Mouse (Mus musculus) adrenal gland, postnatal 14 days (tissue): ENCODE measurements around the gene Adamtsl1. TPM values are rescaled to one million over a fixed set of nuclear protein-coding genes. Genes with fewer than 3 reads are reported as not detected.
A peak's percentile ranks its signal among the peaks of the same experiment; 100 is the strongest.

Source experiments
- DNase-seq: peaks from one replicate; pipeline ENCODE4 v3.0.0; 2021; ENCODE audit warnings: mixed read lengths
- long read RNA-seq, 2 experiments: library from polyadenylated mRNA; stranded (forward); transcript quantifications; one replicate each; pipeline ENCODE4 v2.0.0; 2021
- total RNA-seq: library from RNA; stranded (reverse); gene quantifications from 2 replicates; pipeline ENCODE4 v1.2.3, GENCODE M21; 2021

The Adamtsl1 gene
- total RNA-seq = 14.9 and 15.1 TPM in 2 replicates
- long read RNA-seq, experiment 1, partial matches to known transcripts = 1 of 1 reads
- long read RNA-seq, experiment 1, other reads (novel, unspliced or antisense) = 0 of 1 reads
- long read RNA-seq, experiment 2, partial matches to known transcripts = 1 of 1 reads
- long read RNA-seq, experiment 2, other reads (novel, unspliced or antisense) = 0 of 1 reads

DNA sequence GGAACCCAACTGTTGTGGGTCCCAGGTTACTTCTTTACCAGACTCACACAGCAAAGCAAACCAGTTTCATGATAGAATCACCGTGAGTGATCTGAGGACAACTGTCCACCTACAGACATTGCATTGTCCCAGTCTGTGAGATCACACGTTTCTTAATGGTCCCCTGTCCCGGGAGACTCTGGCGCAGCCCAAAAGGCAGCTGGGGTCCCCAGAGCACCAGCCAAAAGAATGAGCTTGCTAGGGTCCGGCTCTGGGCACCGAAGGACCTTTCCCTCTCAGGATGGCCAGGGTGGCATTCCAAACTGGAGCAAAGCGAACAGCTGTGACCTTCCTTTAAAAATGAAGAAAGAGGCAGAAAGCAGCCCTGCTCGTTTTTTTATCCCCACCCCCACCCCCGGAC, at the start of gene Adamtsl1:
TSS of gene Adamtsl1 (plus strand) at position 381 of the 400 bp plus-strand sequence.
- DNase-seq = peak; percentile 3

DNA sequence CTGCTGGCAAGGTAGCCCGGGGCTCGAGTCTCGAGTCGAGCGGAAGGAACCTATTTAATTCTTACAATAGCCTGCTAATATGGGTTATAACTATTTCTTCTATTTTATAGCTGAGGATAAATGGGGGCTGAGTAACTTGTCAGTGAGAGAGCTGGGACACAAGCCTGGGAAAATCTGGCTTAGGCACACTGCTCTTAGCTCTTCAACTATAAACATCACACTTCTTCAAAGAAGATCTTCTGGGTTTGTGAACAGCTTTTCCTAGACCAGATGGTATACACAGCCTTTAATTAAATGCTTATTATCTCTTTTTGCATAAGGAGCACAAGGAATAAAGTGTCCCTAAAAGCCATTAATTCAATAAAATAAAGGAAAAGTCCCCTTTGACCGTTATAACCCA, 30.4 kb upstream of the Adamtsl1 start:
- DNase-seq = no peak

DNA sequence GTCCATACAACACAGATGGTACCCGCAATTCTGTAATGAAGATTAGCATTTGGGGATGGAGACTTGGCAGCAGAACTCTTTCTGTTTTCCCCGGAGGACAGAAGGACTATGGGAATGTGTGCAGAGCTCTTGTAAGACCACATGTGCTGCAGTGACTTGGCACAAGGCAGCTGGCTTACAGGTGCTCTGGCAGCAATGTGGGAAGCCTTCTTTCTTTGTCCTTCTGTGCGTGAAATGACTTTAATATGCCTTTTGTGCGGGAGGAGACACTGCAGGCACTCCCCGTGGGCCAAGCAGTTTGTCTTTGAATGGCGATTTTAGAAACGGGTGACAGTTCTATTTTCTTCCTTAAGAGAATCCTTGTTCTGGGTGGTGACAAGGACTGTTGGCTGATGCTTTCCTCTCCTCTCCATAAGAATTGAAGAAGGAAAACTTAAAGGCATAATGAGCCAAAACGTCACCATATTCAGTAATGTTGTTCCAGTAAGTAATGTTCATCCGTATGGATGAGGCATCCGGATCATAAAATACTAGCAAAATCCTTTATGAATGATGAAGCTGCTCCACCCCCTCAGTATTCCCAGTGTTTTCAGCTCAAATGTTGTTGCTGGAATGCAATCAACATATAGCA, 27.5 kb upstream of the Adamtsl1 start:
- no peak for DNase-seq

DNA sequence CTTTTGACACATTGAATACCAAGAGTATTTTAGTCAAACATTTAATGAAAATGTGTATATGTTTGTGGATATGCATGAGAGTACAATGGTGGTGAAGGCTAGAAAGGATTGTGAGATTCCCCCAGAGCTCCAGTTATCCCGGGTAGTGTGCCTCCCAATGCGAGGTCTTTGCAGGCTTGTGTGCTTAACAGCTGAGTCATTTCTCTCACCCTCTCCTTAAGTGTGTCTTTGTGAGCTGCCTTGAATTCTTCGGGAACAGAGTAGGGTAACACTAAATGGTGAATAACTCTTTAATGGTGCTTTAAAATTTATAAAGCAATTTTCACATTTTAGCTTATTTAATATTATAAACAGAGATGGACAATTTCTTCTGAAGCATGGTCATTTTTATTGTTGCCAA, 8.3 kb upstream of the Adamtsl1 start:
- DNase-seq = no peak

DNA sequence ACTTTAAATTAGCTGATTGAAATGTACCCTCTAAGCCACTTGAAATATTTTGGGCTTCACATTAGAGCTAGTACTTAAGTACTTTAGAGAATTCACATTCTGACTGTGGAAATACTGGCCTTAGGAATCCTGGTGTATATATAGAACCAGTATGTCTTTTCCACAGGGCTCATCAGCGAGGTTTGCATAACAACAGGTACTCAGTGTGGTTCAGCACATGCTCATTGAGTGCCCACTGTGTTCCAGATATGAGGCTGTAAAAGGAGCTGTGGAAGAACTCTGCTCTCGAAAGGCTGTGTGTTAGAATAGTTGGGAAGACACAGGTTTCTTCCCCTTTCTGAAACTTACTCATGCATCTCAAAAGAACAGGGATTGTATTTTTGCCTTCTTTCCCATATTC, 7.0 kb upstream of the Adamtsl1 start:
- no peak for DNase-seq

DNA sequence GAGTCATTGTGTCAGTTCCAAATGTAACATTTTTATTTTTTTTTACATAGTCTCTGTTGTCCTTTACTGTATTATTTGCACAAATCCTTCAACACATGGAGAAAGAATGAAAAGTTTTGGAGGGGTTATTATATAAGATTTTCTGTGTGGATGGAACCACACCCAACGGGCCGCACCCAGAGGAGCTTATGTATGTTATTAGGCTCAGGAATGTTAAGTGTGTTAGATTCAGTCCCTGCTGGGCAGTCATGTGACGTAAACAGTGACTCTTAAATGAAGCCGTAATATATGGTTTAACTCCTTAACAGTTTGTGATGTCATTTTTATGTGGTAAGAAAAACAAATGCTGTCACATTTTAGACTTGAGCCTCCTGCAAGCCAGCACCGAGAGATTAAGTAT, 6.5 kb upstream of the Adamtsl1 start:
- DNase-seq = no peak

DNA sequence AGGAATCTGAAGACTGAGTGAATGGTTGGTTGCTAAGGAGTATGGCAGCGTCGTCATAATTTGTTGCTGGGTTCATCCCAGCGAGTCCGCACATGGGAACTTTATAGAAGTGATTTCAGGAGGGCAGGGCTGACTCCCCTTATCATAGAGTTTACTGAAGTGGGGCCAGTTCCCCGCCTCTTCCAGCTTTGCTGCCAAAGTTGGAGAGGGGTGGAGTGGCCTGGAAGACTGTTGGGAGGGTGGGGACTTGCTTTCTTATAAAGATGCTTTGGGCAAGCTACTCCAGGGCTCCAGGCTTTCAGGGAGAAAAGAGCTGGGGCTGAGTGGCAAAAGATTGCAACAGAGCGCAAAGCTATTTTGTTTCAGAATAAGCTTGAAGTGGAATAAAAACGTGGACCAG, 684 bp upstream of the Adamtsl1 start:
- no peak for DNase-seq

DNA sequence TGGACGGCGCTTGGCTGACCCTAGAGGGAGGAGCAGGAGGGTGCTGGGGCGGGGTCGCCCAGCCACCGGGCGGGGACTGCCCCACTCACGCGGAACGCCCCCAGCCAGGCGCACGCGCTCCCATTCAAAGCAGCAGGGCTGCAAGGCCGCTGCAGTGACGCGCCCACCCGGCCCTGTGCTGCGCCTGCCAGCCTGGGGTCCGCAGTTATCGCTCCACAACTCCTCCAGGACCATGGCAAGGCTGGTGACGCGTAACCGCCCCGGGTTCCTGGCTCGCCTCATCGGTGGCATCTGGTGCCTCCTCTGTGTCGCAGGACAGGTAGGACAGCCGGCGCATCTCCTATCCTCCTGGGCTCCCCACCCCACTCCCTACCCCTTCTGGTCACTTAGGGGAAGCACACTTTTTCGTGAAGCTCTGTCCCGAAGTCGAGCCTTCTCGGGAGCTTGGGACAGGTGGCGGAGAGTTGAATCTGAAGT, 271 bp downstream of the Adamtsl1 start:
- peak; percentile 35 for DNase-seq

DNA sequence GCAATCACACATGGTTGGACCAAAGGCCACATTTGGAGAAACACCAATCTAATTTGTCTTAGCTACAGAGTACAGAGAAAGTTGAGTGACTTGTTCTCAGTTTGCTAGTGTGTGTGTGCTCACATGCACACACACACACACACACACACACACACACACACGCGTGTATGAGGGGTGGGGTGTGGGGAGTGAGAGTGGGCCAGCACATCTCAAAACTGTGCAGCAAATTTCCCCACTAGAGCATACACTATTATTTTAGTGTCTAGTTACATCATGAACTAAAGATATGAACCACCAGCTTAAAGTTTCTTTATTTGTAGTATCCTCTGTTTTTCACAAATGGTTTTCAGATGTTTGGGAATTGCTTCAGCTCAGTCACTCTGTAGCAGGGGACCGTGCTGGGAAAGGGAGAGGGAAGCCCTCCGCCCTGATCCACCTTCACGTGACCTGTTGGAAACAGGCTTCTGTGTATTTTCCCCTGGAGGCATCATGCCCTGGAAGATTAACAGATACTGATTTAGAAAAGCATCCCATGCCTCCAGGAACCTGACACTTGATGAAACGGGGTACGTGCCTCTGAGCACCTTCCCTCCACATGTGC, 13.1 kb downstream of the Adamtsl1 start:
- DNase-seq = no peak

DNA sequence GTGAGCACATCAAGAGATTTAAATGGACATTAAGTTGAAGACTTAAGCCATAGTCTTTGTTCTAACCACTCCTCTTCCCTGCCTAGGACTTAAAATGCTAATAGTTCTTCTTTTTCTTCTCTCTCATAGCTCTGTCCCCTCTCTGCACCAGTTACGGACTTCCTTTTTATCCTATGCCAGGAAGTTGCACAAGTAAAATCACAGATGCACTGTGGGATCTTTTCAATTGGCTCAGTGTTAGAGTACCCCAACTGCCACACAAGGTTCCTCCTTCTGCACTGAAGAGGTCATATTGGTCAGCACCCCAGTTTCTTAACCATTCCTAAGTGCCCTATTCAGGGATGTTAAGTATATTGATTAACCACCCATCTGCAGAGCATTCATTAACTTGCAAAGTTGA, 15.9 kb downstream of the Adamtsl1 start:
- DNase-seq = no peak

DNA sequence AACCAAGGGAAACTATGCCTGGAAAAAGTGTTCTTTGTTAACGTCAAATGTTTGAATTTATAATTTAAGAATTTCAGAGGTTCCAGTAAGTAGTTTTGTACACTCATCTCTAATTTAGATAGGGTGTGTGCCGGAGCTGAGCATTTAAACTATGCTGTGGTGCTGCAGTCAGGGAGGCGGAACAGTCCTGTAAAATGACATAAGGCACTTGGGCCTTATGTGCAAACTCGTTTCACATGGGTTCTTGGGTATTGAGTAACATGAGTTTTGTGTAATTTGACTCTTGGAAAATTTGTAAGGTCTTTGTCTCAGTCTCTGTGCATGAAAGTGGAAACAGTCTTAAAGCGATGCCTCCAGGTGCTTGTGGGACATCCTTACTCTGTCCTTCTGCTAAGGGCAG, 25.7 kb downstream of the Adamtsl1 start:
- DNase-seq = no peak

DNA sequence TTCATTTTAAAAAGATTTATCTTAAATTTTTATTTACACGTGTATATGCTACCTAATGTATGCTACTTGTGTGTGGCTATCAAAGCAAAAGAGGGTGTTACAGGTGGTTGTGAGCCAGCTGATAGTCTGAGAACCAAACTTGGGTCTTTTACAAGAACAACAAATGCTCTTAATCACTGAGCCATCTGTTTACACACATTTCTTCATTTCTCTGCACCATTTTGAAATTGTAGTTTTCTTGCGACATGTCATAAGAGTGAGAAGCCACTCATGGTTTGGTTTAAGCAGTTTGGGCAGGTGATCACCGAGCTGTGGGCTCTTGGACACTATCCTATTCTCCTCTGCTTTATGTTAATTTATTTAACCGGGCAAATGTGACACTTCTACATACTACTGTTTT, 29.2 kb downstream of the Adamtsl1 start:
- DNase-seq = no peak

DNA sequence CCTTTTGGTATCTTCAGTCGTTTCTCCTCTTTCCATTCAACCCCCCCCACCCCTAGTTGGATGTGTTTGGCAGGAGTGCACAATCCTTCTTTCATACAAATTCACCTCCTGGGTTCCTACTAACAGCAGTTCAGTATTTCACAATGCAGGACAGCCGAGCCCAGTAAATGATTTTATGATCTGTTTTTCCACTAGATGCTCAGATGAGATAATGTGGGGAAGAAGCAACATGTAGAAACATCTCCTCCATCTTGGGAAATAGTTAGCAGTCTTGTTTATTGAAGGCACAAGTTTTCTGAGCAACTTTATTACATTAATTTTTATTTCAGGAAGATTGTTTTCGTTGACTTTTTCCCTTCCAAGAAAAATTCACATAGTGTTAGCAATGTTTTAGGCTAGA, 40.7 kb downstream of the Adamtsl1 start:
- DNase-seq = no peak

DNA sequence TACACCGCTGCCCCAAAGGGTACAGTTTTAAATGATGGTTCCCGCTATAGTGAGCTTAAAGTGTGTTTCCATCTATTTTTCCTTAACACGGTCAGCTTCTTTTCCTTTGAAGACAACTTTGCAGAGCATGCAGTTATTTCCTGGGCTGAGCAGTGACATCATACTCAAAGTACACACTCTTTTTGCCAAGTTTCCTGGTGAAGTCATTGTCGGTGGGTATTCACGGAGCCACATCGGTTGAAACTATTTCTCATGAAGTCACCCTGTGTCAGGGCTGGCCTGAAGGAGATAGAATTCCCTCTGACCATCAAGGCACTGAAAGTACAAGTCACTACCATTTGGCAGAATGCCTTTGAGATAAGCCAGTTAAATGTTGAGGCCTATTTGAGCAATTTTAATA, 45.8 kb downstream of the Adamtsl1 start:
- DNase-seq = no peak

DNA sequence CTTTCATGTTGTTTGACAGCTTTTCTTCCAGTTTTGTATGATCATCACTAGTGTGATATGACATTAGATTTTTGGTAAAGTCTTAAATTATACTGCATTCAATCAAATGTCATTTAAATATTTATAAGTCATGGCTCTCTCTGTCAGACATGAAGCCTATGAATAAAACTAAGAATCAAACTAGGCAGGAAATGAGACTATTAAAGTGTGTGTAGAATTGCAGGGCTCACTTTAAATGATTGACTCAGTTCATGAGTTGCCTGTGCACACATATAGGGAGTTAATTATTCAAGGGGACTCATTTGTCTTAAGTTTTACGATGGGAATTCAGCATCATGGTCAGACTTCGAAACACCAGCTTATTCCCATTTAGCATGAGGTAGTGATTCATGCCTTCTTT, 71.5 kb downstream of the Adamtsl1 start:
- no peak for DNase-seq

DNA sequence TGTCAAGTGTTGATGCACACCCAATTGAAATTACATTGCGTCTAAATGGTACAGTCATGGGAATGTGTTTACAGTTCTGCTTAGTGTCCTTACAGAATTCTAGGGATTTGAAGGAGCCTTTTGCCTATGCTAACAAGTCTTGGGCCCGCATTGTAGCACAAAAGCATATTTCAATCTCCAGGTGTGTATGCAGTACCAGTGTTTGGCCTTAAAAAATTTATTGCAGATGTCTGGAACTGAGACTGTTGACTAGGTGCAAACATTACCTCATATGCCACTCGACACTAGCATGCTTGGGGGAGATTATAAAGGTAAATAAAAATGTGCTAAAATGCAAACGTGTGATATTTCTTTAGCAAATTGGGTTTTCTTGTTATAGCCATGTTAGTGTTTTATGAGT, 75.0 kb downstream of the Adamtsl1 start:
- DNase-seq = no peak

DNA sequence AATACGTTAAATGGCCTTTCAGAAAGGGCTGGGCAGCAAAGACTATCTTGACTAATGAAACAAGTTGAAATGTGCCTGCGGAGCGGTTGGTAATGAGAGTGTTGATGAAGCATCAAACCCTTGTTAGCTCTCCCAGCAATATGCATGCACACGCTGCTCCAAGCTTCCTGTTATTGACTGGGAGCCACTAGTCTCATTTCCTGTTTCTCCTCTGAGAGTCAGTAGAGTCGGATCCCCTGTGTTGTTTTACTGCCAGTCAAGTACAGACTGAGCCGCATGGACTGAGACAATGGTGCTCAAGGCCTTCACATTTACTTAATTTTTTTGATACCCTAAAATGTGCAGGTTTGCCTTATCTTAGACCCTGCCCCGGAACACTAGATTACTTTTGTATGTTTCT, 77.1 kb downstream of the Adamtsl1 start:
- no peak for DNase-seq

DNA sequence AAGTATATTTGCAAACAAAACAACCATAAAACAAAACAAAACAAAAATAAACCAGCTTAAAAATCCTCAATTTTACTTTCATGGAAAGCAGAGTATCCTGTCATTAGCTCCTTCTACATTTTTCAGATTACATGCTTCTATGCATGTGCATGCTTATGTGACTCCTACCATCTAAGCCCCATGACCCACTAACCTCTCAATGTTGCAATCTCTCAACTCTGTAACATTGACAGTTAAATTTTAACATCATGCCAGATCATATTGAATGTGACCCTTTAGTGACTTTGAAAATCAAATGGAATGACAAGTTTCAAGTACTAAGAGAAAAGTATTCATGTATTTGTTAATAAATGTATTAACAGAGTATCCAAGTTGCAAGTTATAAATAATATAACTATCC, 80.2 kb downstream of the Adamtsl1 start:
- DNase-seq = no peak

DNA sequence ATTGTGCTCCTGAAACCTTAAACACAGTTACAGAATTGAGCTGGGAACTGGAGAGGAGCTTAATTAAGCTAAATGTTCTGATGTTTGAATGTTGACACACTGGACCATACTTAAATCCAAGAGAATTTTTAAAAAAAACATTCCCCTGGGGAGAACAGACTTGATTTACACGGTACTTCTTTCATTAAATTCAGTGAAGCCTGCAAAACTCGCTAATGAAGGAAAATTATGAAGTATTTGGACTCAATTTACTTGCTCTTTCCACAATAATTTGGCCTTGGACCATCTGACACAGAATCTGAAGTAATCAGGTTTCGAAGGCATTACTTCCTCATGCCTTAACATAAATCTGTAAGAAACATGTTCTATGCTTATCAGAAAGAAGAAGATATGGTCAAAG, 99.4 kb downstream of the Adamtsl1 start:
- DNase-seq = no peak

DNA sequence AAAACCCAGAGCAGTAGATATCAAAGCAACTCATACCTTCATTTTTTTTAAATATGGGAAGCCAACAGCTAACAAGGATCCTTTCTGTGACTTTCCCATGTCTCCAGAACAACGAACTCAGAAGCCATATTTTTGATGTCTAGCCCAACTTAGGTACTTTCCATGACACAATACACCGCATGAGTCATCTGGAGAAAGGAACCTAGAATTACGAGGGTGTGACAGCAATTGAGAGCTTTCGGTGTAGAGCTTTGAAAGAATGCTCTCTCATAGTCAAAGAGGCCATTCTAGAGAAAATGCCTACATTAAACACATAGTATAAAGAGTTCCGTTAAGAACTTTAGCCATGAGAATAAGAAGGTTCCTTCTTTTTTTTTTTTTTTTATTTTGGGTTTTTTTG, 104.8 kb downstream of the Adamtsl1 start:
- no peak for DNase-seq

DNA sequence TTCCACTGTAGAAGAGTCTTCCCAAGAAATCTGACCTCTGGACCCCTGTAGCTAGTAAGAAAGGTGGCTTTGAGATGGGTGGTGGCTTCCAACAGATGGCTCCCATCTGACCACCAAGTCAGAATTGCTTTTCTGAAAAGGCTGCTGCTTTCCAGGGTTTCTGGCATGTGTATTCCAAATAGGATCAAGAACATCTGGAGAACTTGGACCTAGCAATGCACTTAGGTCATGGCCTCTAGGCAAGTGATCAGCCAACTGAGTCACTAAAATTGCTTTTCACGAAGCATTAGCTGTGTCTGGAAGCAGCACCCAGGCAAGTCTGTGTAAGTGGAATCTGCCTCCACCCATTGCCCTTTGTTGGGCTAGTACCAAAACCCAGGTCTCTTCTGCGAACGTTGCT, 105.3 kb downstream of the Adamtsl1 start:
- no peak for DNase-seq

DNA sequence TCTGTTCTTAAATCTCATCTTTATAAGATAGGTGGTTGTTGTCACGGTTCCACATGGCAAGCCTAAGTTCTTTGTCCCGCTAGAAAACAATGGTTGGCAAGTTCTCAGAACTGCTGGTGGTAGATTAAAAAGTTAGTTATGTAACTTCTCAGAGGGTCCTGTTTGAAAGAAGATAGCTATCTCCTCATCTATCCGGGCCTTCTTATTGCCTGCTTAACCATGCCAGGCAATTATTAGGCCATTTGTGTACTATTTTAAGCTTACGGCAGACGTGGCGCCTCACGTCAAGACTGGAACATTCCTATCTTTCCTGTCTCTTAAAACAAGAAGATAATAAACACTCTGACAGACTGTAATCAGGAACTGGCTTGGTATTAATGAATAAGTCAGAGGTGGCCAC, 115.4 kb downstream of the Adamtsl1 start:
- no peak for DNase-seq

DNA sequence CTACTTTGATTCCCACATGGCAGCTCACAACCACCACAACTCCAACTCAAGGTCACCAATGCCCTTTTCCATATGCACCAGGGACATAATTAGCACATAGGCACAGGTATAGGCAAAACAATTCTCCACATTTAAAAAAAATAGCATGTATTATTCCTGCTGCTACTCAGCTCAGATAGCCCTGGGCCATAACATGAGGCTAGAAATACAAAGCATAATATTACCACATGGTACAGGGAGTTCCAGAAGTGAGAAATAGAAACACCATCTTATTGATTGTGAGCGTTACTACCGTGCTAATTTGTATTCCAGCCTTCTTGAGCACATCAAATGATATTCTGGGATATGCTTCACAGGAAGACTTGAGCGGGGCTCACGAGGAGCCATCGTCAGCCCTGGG, 155.3 kb downstream of the Adamtsl1 start:
- no peak for DNase-seq

DNA sequence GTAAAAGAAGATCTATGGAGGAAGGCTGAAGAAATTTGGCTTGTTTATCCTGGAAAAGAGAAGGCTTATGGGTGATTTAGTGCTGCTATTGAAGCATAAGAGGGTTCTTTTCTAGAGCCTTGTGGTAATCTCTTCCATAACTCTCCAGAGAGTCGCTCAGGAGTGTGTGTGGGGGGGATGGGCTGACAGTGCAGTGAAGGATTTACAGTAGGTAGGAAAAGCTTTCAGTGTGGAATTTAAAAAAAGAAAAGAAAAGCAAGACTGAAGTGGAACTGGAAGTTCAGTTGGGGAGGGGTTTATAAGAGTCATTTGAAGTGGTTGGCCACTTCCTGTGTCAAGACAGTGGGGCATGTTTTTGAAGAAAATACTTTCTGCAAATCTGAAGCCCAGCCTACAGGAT, 155.8 kb downstream of the Adamtsl1 start:
- no peak for DNase-seq
